Mouse (Mus musculus) kidney, adult 2 months (tissue): ENCODE measurements at regions not wholly inside any gene's neighbourhood (a gene's known extent, or its start where the extent isn't known, plus 50 kb on each side); places are given as distances from the start of the nearest gene placed in this dataset.

Experiments
- CTCF ChIP-seq: fragments of 200-500 bp; conservative IDR thresholded peaks from 2 replicates; pipeline ENCODE4 v1.5.1; 2011; ENCODE audit warnings: low read depth, mild to moderate bottlenecking, control low read depth, low read length, moderate library complexity, mixed read lengths; ENCODE audit not compliant: insufficient read depth, insufficient read length
- POLR2A ChIP-seq: fragments of 200-500 bp; IDR thresholded peaks from one replicate; pipeline ENCODE4 v1.6.1; 2011; ENCODE audit warnings: low read depth, low read length, control low read depth

GRCm38 (mm10) chr9:116332485-116333118 lies 157.4 kb upstream of the Tgfbr2 start:
- TF ChIP-seq CTCF (no peak), POLR2A (no peak)
